Mouse (Mus musculus) gastrocnemius, adult 2 months (tissue): ENCODE results near the gene Sox10. TPM values are rescaled to one million over a fixed set of nuclear protein-coding genes. Genes with fewer than 3 reads are reported as not detected.

ENCODE experiments used
- DNase-seq: peaks from one replicate; pipeline ENCODE4 v3.0.0; 2022
- H3K27ac ChIP-seq: fragments of 200-600 bp; 2 replicates; pipeline ENCODE4 v1.8.1; 2022; ENCODE audit warnings: mild to moderate bottlenecking
- H3K4me3 ChIP-seq: fragments of 200-600 bp; 2 replicates; pipeline ENCODE4 v1.8.1; 2022; ENCODE audit warnings: mild to moderate bottlenecking, moderate library complexity
- CTCF ChIP-seq: fragments of 200-600 bp; IDR thresholded peaks from 2 replicates; pipeline ENCODE4 v1.8.1; 2022; ENCODE audit warnings: antibody characterized with exemption, mild to moderate bottlenecking, moderate library complexity
- intact Hi-C: fragments of 180-260 bp; cut with DNase I; formaldehyde crosslinking; loops from one replicate; pipeline ENCODE4 v1.15.1; 2025
- total RNA-seq, 2 experiments: library from RNA; stranded (reverse); gene quantifications; 2 replicates each; pipeline ENCODE4 v1.2.3; 2021

Sox10 gene
- total RNA-seq, 2 experiments from 2014 or later: 0.71 to 0.81 TPM

- TF ChIP-seq CTCF: no peak
- Histone ChIP-seq H3K4me3 (no peak overlapping the region), H3K27ac (peak overlapping the region; percentile 91)
- no peak for DNase-seq
- intact Hi-C loops: loop anchor here (5.0 kb wide), 1 partner anchor 37 kb away; no protein-coding TSS in a partner anchor
Observed at GRCm38 (mm10) chr15:79129311-79129710, 35.7 kb downstream of the Sox10 start.

- Histone ChIP-seq H3K27ac (no peak overlapping the region), H3K4me3 (no peak overlapping the region)
- TF ChIP-seq CTCF: peak; percentile 57
- intact Hi-C loops: loop anchor here (5.0 kb wide), 1 partner anchor 36 kb away; no protein-coding TSS in a partner anchor
- DNase-seq: no peak
Observed at GRCm38 (mm10) chr15:79128208-79128607, 36.8 kb downstream of the Sox10 start.

GRCm38 (mm10) chr15:79127101-79127500 lies 37.9 kb downstream of the Sox10 start:
- no peak for DNase-seq
- H3K27ac ChIP-seq: no peak overlapping the region
- TF ChIP-seq CTCF: no peak
- intact Hi-C loops: loop anchor here (2.0 to 5.0 kb wide), 2 partner anchors 22 to 35 kb away; no protein-coding TSS in a partner anchor
- H3K4me3 ChIP-seq: no peak overlapping the region

- no peak overlapping the region for H3K27ac ChIP-seq
- intact Hi-C loops: loop anchor here (2.0 to 5.0 kb wide), 2 partner anchors 22 to 34 kb away; no protein-coding TSS in a partner anchor
- no peak overlapping the region for H3K4me3 ChIP-seq
- DNase-seq: peak; percentile 72
- TF ChIP-seq CTCF: peak; percentile 76
Observed at GRCm38 (mm10) chr15:79126217-79126932, 38.7 kb downstream of the Sox10 start.

- H3K27ac ChIP-seq: peak overlapping the region; percentile 83
- no peak for DNase-seq
- TF ChIP-seq CTCF: no peak
Observed at GRCm38 (mm10) chr15:79124331-79124875, 40.6 kb downstream of the Sox10 start.

GRCm38 (mm10) chr15:79123751-79124150 lies 41.3 kb downstream of the Sox10 start:
- peak; percentile 66 for DNase-seq
- H3K27ac ChIP-seq: peak overlapping the region; percentile 83
- TF ChIP-seq CTCF: no peak
- intact Hi-C loops: no loop called here
- no peak overlapping the region for H3K4me3 ChIP-seq

More at GRCm38 (mm10) chr15:79124331-79124875, 40.6 kb downstream of the Sox10 start:
- H3K4me3 ChIP-seq: no peak overlapping the region
- intact Hi-C loops: no loop called here

GRCm38 (mm10) chr15:79122546-79122945 lies 42.5 kb downstream of the Sox10 start:
- H3K27ac ChIP-seq: peak overlapping the region; percentile 31
- intact Hi-C loops: no loop called here
- no peak overlapping the region for H3K4me3 ChIP-seq

GRCm38 (mm10) chr15:79122119-79122518 lies 42.9 kb downstream of the Sox10 start:
- no peak for DNase-seq
- Histone ChIP-seq H3K27ac (peak overlapping the region; percentile 31; the same call in 1 of the 2 replicates), H3K4me3 (no peak overlapping the region)
- TF ChIP-seq CTCF: no peak
- intact Hi-C loops: no loop called here

More at GRCm38 (mm10) chr15:79122546-79122945, 42.5 kb downstream of the Sox10 start:
- DNase-seq: no peak
- no peak for TF ChIP-seq CTCF

GRCm38 (mm10) chr15:79119491-79119890 lies 45.5 kb downstream of the Sox10 start:
- DNase-seq: no peak
- Histone ChIP-seq H3K27ac (no peak overlapping the region), H3K4me3 (no peak overlapping the region)
- no peak for TF ChIP-seq CTCF
- intact Hi-C loops: no loop called here

GRCm38 (mm10) chr15:79115276-79115675 lies 49.8 kb downstream of the Sox10 start:
- intact Hi-C loops: no loop called here

GRCm38 (mm10) chr15:79111774-79112173 lies 53.3 kb downstream of the Sox10 start:
- Histone ChIP-seq H3K4me3 (no peak overlapping the region), H3K27ac (no peak overlapping the region)
- intact Hi-C loops: no loop called here
- DNase-seq: no peak
- TF ChIP-seq CTCF: no peak

More at GRCm38 (mm10) chr15:79115276-79115675, 49.8 kb downstream of the Sox10 start:
- no peak overlapping the region for H3K27ac ChIP-seq
- H3K4me3 ChIP-seq: no peak overlapping the region
- TF ChIP-seq CTCF: no peak
- DNase-seq: no peak

GRCm38 (mm10) chr15:79110528-79110927 lies 54.5 kb downstream of the Sox10 start:
- intact Hi-C loops: no loop called here
- no peak for TF ChIP-seq CTCF
- no peak for DNase-seq

GRCm38 (mm10) chr15:79110031-79110430 lies 55.0 kb downstream of the Sox10 start:
- no peak for DNase-seq
- Histone ChIP-seq H3K4me3 (peak overlapping the region; percentile 99), H3K27ac (peak overlapping the region; percentile 95; the same call in 1 of the 2 replicates)
- TF ChIP-seq CTCF: no peak
- intact Hi-C loops: no loop called here

More at GRCm38 (mm10) chr15:79110528-79110927, 54.5 kb downstream of the Sox10 start:
- peak overlapping the region; percentile 95; the same call in 1 of the 2 replicates for H3K27ac ChIP-seq
- H3K4me3 ChIP-seq: peak overlapping the region; percentile 99
